ENCODE assay signal across 8 mouse cellular contexts in genomic region chr2:118895990-118896913, GRCm38 (mm10). TPM values are rescaled to one million over a fixed set of nuclear protein-coding genes. Genes with fewer than 3 reads are reported as not detected.
A peak's percentile ranks its signal among the peaks of the same experiment; 100 is the strongest.
DNase-seq lines count a peak whose midpoint lies in the region; ATAC-seq and TF ChIP-seq lines count a peak whose summit lies in the region.

No protein-coding gene starts in this region.

- no peak for TF ChIP-seq CTCF in intestine, postnatal 0 days (IDR thresholded peaks at IDR 0.05; ENCODE audit: low read depth)

- H3K9ac ChIP-seq in intestine, postnatal 0 days (ENCODE audit: low read depth, low read length) = peak overlapping the region; percentile 7; the same call in 1 of the 2 replicates
- H3K9ac ChIP-seq in lung, embryonic 16.5 days (ENCODE audit: low read length) = peak overlapping the region; percentile 36; the same call in 1 of the 2 replicates

- no peaks in the 10 kb centered on the region for H3K36me3 ChIP-seq in intestine, postnatal 0 days (ENCODE audit: control insufficient read depth, insufficient read depth)
- H3K36me3 ChIP-seq in lung, embryonic 16.5 days (ENCODE audit: control insufficient read depth, insufficient read depth, low read length) = no peaks in the 10 kb centered on the region

- no peak overlapping the region; the same call in 1 of the 2 replicates for H3K27ac ChIP-seq in intestine, postnatal 0 days (ENCODE audit: low read depth, low read length)
- no peak overlapping the region for H3K27ac ChIP-seq in lung, embryonic 16.5 days (ENCODE audit: low read length)

- H3K27me3 ChIP-seq in intestine, postnatal 0 days (replicated peaks; ENCODE audit: control insufficient read depth, insufficient read depth, low read length) = peaks cover 61% of the 10 kb centered on the region
- peaks cover 58% of the 10 kb centered on the region for H3K27me3 ChIP-seq in lung, embryonic 16.5 days (ENCODE audit: control insufficient read depth, insufficient read depth, low read depth, low read length)

- peak; percentile 6; the same call in 1 of the 2 replicates for ATAC-seq in intestine, postnatal 0 days
- no peak for ATAC-seq in lung, embryonic 16.5 days (ENCODE audit: low read depth)

- H3K4me1 ChIP-seq in intestine, postnatal 0 days (replicated peaks; ENCODE audit: control insufficient read depth, insufficient read depth, low read length) = peaks cover 9% of the 10 kb centered on the region; the same call in 1 of the 2 replicates
- peaks cover 22% of the 10 kb centered on the region for H3K4me1 ChIP-seq in lung, embryonic 16.5 days (replicated peaks; ENCODE audit: control insufficient read depth, insufficient read depth, low read length)

- DNase-seq in spleen, adult 18-20 months = peak; percentile 51 to 57
- no peak for DNase-seq in spleen, adult 12 weeks (ENCODE audit: low spot score)
- peak; percentile 53 for DNase-seq in cerebellum, adult 8-10 months
- DNase-seq in heart, adult 18-20 months = peak; percentile 49 to 63
- peak; percentile 72 for DNase-seq in retina, postnatal 1 day
- DNase-seq in frontal cortex, postnatal 14 days (ENCODE audit: low spot score in 2 of 2) = no peak

- WGBS in intestine, postnatal 0 days = 4% methylated on average over 36 of the region's 38 CpGs
- WGBS in lung, embryonic 16.5 days = 2% methylated on average over 38 of the region's 38 CpGs

- H3K4me2 ChIP-seq in intestine, postnatal 0 days (replicated peaks; ENCODE audit: low read depth) = peak overlapping the region; percentile 86
- peak overlapping the region; percentile 75 for H3K4me2 ChIP-seq in lung, embryonic 16.5 days (ENCODE audit: low read depth, low read length)

- peak overlapping the region; percentile 49 for H3K4me3 ChIP-seq in intestine, postnatal 0 days (ENCODE audit: low read depth, low read length)
- peak overlapping the region; percentile 50 for H3K4me3 ChIP-seq in lung, embryonic 16.5 days (ENCODE audit: low read length)

- H3K9me3 ChIP-seq in intestine, postnatal 0 days (ENCODE audit: control insufficient read depth) = no peaks in the 10 kb centered on the region
- no peaks in the 10 kb centered on the region for H3K9me3 ChIP-seq in lung, embryonic 16.5 days (ENCODE audit: control insufficient read depth, low read length)

RNA-seq across cellular contexts. Expression of gene Bahd1, which starts 3.9 kb away (rescaled TPM):
- total RNA-seq in heart, adult 18-20 months (2021) = 10 to 100 TPM; 17.5 to 18.6 TPM
- 6.1 and 8.9 TPM in 2 replicates for polyA plus RNA-seq in intestine, postnatal 0 days (2015; fragmentation: Nextera tagmentation; extraction: Ambion mirVana)
- 2.8 and 3.3 TPM in 2 replicates for polyA plus RNA-seq in lung, embryonic 16.5 days (2015; fragmentation: Nextera tagmentation; extraction: Ambion mirVana)

RNA-seq across cellular contexts. Expression of gene Chst14, which starts 30.0 kb away (rescaled TPM):
- 1 to 10 TPM; 6.9 to 7.9 TPM for total RNA-seq in heart, adult 18-20 months (2021)
- polyA plus RNA-seq in intestine, postnatal 0 days (2015; fragmentation: Nextera tagmentation; extraction: Ambion mirVana) = 6.7 and 7.4 TPM in 2 replicates
- polyA plus RNA-seq in lung, embryonic 16.5 days (2015; fragmentation: Nextera tagmentation; extraction: Ambion mirVana) = 28.6 and 29.4 TPM in 2 replicates

RNA-seq across cellular contexts. Expression of gene Ivd, which starts 34.5 kb away (rescaled TPM):
- 100 to 1,000 TPM; 410 to 473 TPM for total RNA-seq in heart, adult 18-20 months (2021)
- 13.4 and 14.2 TPM in 2 replicates for polyA plus RNA-seq in intestine, postnatal 0 days (2015; fragmentation: Nextera tagmentation; extraction: Ambion mirVana)
- polyA plus RNA-seq in lung, embryonic 16.5 days (2015; fragmentation: Nextera tagmentation; extraction: Ambion mirVana) = 77.9 and 94.5 TPM in 2 replicates

Comparison
In these comparisons a context has a peak if more than half of its experiments do, and no peak if none do; other contexts are left out.
1. DNase-seq: peak in spleen, adult 18-20 months (2 of 2), cerebellum, adult 8-10 months (single experiment), heart, adult 18-20 months (2 of 2) and retina, postnatal 1 day (single experiment); none in spleen, adult 12 weeks (single experiment) and frontal cortex, postnatal 14 days (0 of 2).